Mouse (Mus musculus): ENCODE measurements around the gene Hdac4. TPM values are rescaled to one million over a fixed set of nuclear protein-coding genes. Genes with fewer than 3 reads are reported as not detected.

Hdac4 gene
- polyA plus RNA-seq, 1 experiment = 15.4 TPM

- no peak for DNase-seq (ENCODE audit: low spot score)
These were observed 228.5 kb downstream of the Hdac4 start for GRCm38 (mm10) chr1:91967041-91967440.

- no peak for DNase-seq (ENCODE audit: low spot score)
These were observed 230.8 kb downstream of the Hdac4 start for GRCm38 (mm10) chr1:91964486-91965335.

GRCm38 (mm10) chr1:91962256-91962655, 233.2 kb downstream of the Hdac4 start:
- DNase-seq (ENCODE audit: low spot score) = peak; percentile 37

- DNase-seq (ENCODE audit: low spot score) = no peak
These were observed 234.3 kb downstream of the Hdac4 start for GRCm38 (mm10) chr1:91961231-91961630.

GRCm38 (mm10) chr1:91959891-91960290, 235.6 kb downstream of the Hdac4 start:
- no peak for DNase-seq (ENCODE audit: low spot score)

- no peak for DNase-seq (ENCODE audit: low spot score)
These were observed 236.5 kb downstream of the Hdac4 start for GRCm38 (mm10) chr1:91959044-91959443.

GRCm38 (mm10) chr1:91956229-91956628, 239.3 kb downstream of the Hdac4 start:
- DNase-seq (ENCODE audit: low spot score) = no peak

GRCm38 (mm10) chr1:91954954-91955353, 240.5 kb downstream of the Hdac4 start:
- no peak for DNase-seq (ENCODE audit: low spot score)

- DNase-seq (ENCODE audit: low spot score) = no peak
These were observed 242.6 kb downstream of the Hdac4 start for GRCm38 (mm10) chr1:91952912-91953311.

GRCm38 (mm10) chr1:91947441-91947840, 248.1 kb downstream of the Hdac4 start:
- no peak for DNase-seq (ENCODE audit: low spot score)

GRCm38 (mm10) chr1:91942583-91942982, 252.9 kb downstream of the Hdac4 start:
- no peak for DNase-seq (ENCODE audit: low spot score)

- DNase-seq (ENCODE audit: low spot score) = no peak
These were observed 253.5 kb downstream of the Hdac4 start for GRCm38 (mm10) chr1:91942031-91942430.

GRCm38 (mm10) chr1:91941094-91941493, 254.4 kb downstream of the Hdac4 start:
- no peak for DNase-seq (ENCODE audit: low spot score)

- DNase-seq (ENCODE audit: low spot score) = no peak
These were observed 260.3 kb downstream of the Hdac4 start for GRCm38 (mm10) chr1:91935171-91935570.

- no peak for DNase-seq (ENCODE audit: low spot score)
These were observed 261.8 kb downstream of the Hdac4 start for GRCm38 (mm10) chr1:91933681-91934080.

- DNase-seq (ENCODE audit: low spot score) = no peak
These were observed 263.3 kb downstream of the Hdac4 start for GRCm38 (mm10) chr1:91932221-91932620.

GRCm38 (mm10) chr1:91931786-91932185, 263.7 kb downstream of the Hdac4 start:
- no peak for DNase-seq (ENCODE audit: low spot score)

GRCm38 (mm10) chr1:91931196-91931595, 264.3 kb downstream of the Hdac4 start:
- DNase-seq (ENCODE audit: low spot score) = no peak

GRCm38 (mm10) chr1:91929051-91929450, 266.4 kb downstream of the Hdac4 start:
- DNase-seq (ENCODE audit: low spot score) = no peak

- DNase-seq (ENCODE audit: low spot score) = no peak
These were observed 267.8 kb downstream of the Hdac4 start for GRCm38 (mm10) chr1:91927536-91928315.

- DNase-seq (ENCODE audit: low spot score) = no peak
These were observed 271.9 kb downstream of the Hdac4 start for GRCm38 (mm10) chr1:91923567-91923966.

- DNase-seq (ENCODE audit: low spot score) = no peak
These were observed 273.0 kb downstream of the Hdac4 start for GRCm38 (mm10) chr1:91922235-91923152.

All from urinary bladder, adult 2 months (tissue).